Mouse (Mus musculus): ENCODE data around the gene Txndc9. TPM values are rescaled to one million over a fixed set of nuclear protein-coding genes. Genes with fewer than 3 reads are reported as not detected.

Txndc9 gene
- total and polyA plus RNA-seq, 3 experiments: 65.5 to 102 (median 74.6) TPM

GRCm38 (mm10) chr1:37997867-37998266, at the start of gene Txndc9, which contains the start of gene Eif5b (continued):
- TF ChIP-seq TBP (IDR thresholded peaks at IDR 0.05; ENCODE audit: low read depth, low read length) (peak; percentile 70), KAT2A (conservative IDR thresholded peaks at IDR 0.05; ENCODE audit: low read depth, low read length) (peak; percentile 82), USF1 (IDR thresholded peaks at IDR 0.05; ENCODE audit: low read depth, low read length) (peak; percentile 66)

- no peak for DNase-seq (ENCODE audit: low read depth, low spot score)
- H3K36me3 ChIP-seq (ENCODE audit: control insufficient read depth in 1 of 2, insufficient read depth in 2 of 2, low read length in 2 of 2): peaks cover 0 to 40% of the 10 kb centered on the region in 2 experiments; a peak in 3 of 4 replicates
- no peak for TF ChIP-seq ELF1 (IDR thresholded peaks at IDR 0.05; ENCODE audit: low read depth, low read length)
- no peak for TF ChIP-seq BHLHE40 (IDR thresholded peaks at IDR 0.05; ENCODE audit: borderline replicate concordance, low read depth, low read length)
- no peak for TF ChIP-seq CTCF (IDR thresholded peaks at IDR 0.05 in 2 of 3, conservative IDR thresholded peaks at IDR 0.05 in 1 of 3; ENCODE audit: control insufficient read depth in 1 of 3, insufficient read depth in 1 of 3, low read depth in 2 of 3, low read length in 3 of 3, poor library complexity in 1 of 3, severe bottlenecking in 1 of 3)
These were observed 41.2 kb upstream of the Txndc9 start for GRCm38 (mm10) chr1:38038898-38039297.

GRCm38 (mm10) chr1:38037375-38037774, 39.7 kb upstream of the Txndc9 start:
- Histone ChIP-seq H3K27ac (ENCODE audit: control insufficient read depth, low read depth, low read length) (no peak overlapping the region), H3K79me2 (ENCODE audit: control insufficient read depth, insufficient read depth, low read length, poor library complexity) (no peaks in the 10 kb centered on the region), H3K36me3 (ENCODE audit: control insufficient read depth in 1 of 2, insufficient read depth in 2 of 2, low read length in 2 of 2) (peaks cover 0 to 41% of the 10 kb centered on the region in 2 experiments; a peak in 2 of 4 replicates), H3K27me3 (ENCODE audit: control insufficient read depth in 1 of 2, insufficient read depth in 2 of 2, low read length in 2 of 2) (no peaks in the 10 kb centered on the region), H3K4me3 (ENCODE audit: control insufficient read depth in 1 of 2, insufficient read depth in 1 of 2, low read depth in 2 of 2, low read length in 2 of 2) (no peak overlapping the region), H3K9ac (ENCODE audit: control insufficient read depth, low read depth, low read length, poor library complexity, severe bottlenecking) (no peak overlapping the region), H3K4me1 (ENCODE audit: control insufficient read depth in 1 of 2, insufficient read depth in 2 of 2, low read length in 2 of 2) (no peaks in the 10 kb centered on the region), H3K9me3 (replicated peaks; ENCODE audit: insufficient read depth, low read length) (no peaks in the 10 kb centered on the region)
- no peak for TF ChIP-seq UBTF (IDR thresholded peaks at IDR 0.05; ENCODE audit: borderline replicate concordance, insufficient read depth, low read depth, low read length)
- TF ChIP-seq USF2 (IDR thresholded peaks at IDR 0.05; ENCODE audit: borderline replicate concordance in 1 of 2, insufficient read depth in 1 of 2, low read depth in 1 of 2, low read length in 2 of 2): no peak
- TF ChIP-seq HCFC1 (IDR thresholded peaks at IDR 0.05; ENCODE audit: low read depth, low read length): no peak
- TF ChIP-seq E2F4 (IDR thresholded peaks at IDR 0.05; ENCODE audit: borderline replicate concordance, low read depth, low read length): no peak
- TF ChIP-seq ETS1 (IDR thresholded peaks at IDR 0.05; ENCODE audit: low read depth, low read length): no peak
- no peak for TF ChIP-seq POLR2AphosphoS2 (IDR thresholded peaks at IDR 0.05; ENCODE audit: low read length)
- no peak for TF ChIP-seq ZMIZ1 (IDR thresholded peaks at IDR 0.05; ENCODE audit: low read depth, low read length)
- no peak for TF ChIP-seq TCF12 (IDR thresholded peaks at IDR 0.05; ENCODE audit: low read depth, low read length)
- TF ChIP-seq MXI1 (IDR thresholded peaks at IDR 0.05; ENCODE audit: low read depth, low read length): no peak
- no peak for TF ChIP-seq RAD21 (IDR thresholded peaks at IDR 0.05; ENCODE audit: low read depth, low read length)
- no peak for TF ChIP-seq EP300 (IDR thresholded peaks at IDR 0.05; ENCODE audit: low read depth in 1 of 2, low read length in 2 of 2)
- no peak for TF ChIP-seq NRF1 (IDR thresholded peaks at IDR 0.05; ENCODE audit: insufficient read depth, low read depth, low read length, poor library complexity, severe bottlenecking)
- TF ChIP-seq MAZ (IDR thresholded peaks at IDR 0.05; ENCODE audit: low read depth, low read length): no peak
- TF ChIP-seq KAT2A (conservative IDR thresholded peaks at IDR 0.05; ENCODE audit: low read depth, low read length): no peak
- no peak for TF ChIP-seq NELFE (IDR thresholded peaks at IDR 0.05; ENCODE audit: low read depth, low read length)
- no peak for TF ChIP-seq ELF1 (IDR thresholded peaks at IDR 0.05; ENCODE audit: low read depth, low read length)
- no peak for TF ChIP-seq SIN3A (IDR thresholded peaks at IDR 0.05; ENCODE audit: low read length)
- no peak for TF ChIP-seq MAX (IDR thresholded peaks at IDR 0.05; ENCODE audit: low read length)
- no peak for TF ChIP-seq CTCF (IDR thresholded peaks at IDR 0.05 in 2 of 3, conservative IDR thresholded peaks at IDR 0.05 in 1 of 3; ENCODE audit: control insufficient read depth in 1 of 3, insufficient read depth in 1 of 3, low read depth in 2 of 3, low read length in 3 of 3, poor library complexity in 1 of 3, severe bottlenecking in 1 of 3)
- no peak for DNase-seq (ENCODE audit: low read depth, low spot score)

More at GRCm38 (mm10) chr1:38038898-38039297, 41.2 kb upstream of the Txndc9 start:
- Histone ChIP-seq H3K79me2 (ENCODE audit: control insufficient read depth, insufficient read depth, low read length, poor library complexity) (no peaks in the 10 kb centered on the region), H3K27ac (ENCODE audit: control insufficient read depth, low read depth, low read length) (no peak overlapping the region), H3K9ac (ENCODE audit: control insufficient read depth, low read depth, low read length, poor library complexity, severe bottlenecking) (no peak overlapping the region), H3K4me1 (ENCODE audit: control insufficient read depth in 1 of 2, insufficient read depth in 2 of 2, low read length in 2 of 2) (no peaks in the 10 kb centered on the region), H3K27me3 (ENCODE audit: control insufficient read depth in 1 of 2, insufficient read depth in 2 of 2, low read length in 2 of 2) (no peaks in the 10 kb centered on the region), H3K4me3 (ENCODE audit: control insufficient read depth in 1 of 2, insufficient read depth in 1 of 2, low read depth in 2 of 2, low read length in 2 of 2) (no peak overlapping the region), H3K9me3 (replicated peaks; ENCODE audit: insufficient read depth, low read length) (no peaks in the 10 kb centered on the region)

Data from MEL (cell line).